Mouse (Mus musculus) right cerebral cortex, postnatal 25 days (tissue): ENCODE measurements around the gene Gimap7.
"Not testable (repeated sequence)": the region's sequence is repeated elsewhere in the genome, so short reads cannot be mapped to it uniquely, and the experiment has no call there.

ENCODE experiments used
- DNase-seq: peaks from one replicate; pipeline ENCODE4 v3.0.0; 2022

Gimap7 gene

DNA sequence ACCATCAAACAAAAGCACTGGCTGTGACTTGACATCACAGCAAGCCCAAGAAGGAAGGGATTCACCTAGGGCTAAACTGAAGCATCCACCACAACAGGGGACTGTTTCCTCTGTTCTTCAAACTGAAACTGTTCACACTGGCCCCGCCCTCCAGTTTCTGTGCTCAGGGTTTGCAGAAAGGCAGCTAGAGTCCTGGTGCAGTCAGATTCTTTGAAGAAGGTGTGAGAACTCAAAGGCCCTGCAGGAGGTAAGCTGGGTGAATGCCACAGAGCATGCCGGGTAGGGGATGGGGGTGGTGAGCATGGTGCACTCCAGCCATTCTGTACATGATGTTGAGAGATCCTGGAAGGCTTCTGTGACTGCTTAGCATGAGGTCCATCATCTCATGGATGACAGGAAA is at the start of gene Gimap7, which contains the start of gene Gm28053:
Gene Gimap7 (plus strand): TSS at position 167 of the 400 bp plus-strand sequence.
Gene Gm28053 (plus strand): TSS at position 153 of the 400 bp plus-strand sequence.
- no peak for DNase-seq

DNA sequence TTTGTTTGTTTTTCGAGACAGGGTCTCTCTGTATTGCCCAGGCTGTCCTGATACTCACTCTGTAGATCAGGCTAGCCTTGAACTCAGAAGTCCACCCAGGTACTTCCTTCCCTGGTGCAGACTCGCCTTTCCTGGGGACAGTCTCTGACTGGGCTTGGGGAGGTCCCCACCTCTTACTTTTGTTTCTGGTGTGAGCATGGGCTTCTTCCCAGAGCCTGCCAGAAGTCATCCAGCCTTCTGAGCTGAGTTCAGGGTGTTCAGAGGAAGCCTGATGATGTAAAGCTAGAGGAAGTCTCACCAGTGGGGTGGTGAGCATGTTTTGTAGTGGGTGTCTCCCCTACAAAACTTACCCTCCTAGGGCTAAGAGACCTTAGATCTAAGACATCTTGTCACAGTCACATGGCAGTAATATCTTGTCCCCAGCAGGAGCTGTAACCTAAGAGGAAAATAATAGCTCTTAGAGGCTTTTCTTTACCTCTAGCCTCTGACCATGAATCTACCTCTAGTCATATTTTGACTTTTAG is 48.9 kb upstream of the Gimap7 start:
- DNase-seq, result no peak

DNA sequence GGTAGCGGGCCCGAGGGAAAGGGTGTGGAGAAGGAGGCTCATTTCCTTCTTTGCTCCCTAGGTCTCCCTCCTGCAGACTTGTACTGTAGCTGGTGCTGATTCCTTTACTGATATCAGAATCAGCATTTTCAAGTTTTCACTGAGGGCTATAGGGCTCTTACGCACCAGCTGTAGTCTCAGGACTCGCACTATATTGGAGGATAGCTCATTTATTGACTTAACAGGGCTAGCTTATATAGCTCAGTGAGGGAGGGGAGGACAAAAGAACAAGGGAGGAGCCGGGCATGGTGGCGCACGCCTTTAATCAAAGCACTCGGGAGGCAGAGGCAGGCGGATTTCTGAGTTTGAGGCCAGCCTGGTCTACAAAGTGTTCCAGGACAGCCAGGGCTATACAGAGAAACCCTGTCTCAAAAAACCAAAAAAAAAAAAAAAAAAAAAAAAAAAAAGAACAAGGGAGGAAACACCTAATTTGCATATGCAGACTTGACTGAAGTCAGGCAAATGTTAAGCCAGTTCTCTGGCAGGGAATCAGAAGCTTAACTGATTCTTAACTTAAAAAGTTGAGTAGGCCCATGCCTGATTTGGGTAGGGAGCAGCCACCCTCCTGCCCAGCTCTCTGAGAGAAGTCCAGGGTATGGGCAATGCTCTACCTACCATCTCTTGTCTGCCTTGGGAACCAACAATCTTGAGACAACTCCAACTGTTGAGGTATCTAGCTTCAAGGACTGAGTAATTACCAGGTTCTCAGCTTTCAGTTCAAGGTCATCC is 43.9 kb upstream of the Gimap7 start:
- no peak for DNase-seq

DNA sequence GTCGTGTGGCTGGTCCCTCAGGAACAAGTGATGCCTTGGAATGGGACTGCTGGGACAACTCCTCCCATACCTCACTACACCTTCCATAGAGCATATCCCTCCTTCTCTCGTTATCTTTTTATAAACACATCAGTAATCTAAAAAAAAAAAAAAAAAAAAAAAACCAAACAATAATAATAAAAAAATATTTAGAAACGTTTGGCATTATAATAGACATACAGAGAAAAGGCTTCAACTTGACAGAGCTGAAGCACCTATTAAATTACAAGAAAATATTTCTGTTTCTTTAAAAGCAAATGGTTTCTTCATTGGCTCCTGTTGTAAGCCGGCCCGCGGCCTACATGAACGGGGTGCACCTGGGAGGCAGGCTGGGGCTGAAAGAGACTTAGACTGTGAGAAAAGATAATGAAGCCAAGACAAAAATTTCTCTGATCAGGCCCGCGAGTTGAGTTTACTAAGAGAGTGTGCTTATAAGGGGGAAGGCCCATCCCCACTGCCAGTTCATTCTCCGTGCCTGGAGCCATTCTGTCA is 43.0 kb upstream of the Gimap7 start:
- DNase-seq, result no peak

DNA sequence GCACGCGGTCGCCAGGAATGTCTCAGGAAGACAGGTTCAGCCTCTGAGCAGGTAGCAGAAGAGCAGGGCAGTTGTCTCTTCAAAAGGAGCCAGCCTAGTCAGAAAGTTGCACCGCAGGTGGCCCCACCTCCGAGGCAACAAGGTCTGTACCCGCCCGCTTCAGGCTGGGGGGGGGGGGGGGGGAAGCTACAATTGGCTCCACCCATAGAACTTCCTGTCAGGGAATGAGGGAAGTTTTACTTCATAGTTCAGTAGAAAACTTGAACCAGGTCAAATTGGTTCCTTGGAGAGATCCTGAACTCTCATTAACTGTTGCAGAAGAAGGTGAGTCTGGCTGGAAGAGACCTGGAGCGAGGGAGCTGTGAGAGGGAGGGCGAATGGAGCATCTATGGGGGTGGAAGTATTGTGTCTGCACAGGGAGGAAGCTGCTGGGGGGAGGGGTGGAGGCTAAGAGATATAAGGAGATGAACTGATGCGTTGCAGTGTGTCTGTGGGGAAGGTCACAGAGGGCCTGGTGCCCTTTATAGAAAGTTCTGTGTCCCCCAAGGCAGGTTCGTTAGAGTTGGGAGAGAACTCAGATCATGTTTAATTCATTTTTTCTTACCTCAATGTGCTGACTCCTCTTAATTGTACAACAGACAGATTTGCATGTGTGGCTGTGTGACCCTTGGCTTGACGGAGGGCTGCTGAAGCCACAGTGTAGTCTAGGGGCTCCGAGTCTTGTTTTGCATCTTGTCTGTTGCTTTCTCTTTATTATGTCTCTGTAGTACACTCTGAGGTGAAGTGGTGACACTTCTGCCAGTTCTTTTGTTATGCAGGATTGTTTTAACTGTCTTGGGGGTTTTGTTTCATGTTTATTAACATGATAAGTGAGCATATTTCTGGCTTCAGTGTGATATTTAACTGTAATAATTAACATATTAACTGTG is 42.2 kb upstream of the Gimap7 start, which contains the start of gene Gimap9:
Gene Gimap9 (plus strand): TSS at position 199 of the 929 bp plus-strand sequence.
- no peak for DNase-seq

DNA sequence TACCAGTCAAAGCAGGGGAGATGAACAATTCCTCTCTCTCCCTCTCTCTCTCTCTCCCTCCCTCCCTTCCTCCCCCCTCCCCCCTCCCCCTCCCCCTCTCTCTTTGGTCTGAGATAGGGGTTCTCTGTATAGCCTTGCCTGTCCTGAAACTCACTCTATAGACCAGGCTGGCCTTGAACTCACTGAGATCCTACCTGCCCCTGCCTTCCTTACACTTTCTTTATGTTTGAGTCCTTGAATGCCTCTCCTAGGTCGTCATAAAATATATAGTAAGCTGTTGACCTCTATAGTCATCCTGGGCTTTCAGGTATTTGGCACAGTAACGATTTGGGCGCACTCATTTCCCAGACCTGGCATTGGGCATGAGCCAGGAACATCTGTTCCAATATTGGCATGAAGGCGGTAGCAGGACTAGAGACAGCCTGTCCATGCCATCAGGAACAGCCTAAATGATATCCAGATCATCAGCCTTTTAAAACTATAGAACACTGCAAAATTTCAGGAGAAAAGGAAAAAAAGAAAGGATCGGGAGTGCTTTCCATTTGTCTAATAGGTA is 41.5 kb upstream of the Gimap7 start:
- no peak for DNase-seq

DNA sequence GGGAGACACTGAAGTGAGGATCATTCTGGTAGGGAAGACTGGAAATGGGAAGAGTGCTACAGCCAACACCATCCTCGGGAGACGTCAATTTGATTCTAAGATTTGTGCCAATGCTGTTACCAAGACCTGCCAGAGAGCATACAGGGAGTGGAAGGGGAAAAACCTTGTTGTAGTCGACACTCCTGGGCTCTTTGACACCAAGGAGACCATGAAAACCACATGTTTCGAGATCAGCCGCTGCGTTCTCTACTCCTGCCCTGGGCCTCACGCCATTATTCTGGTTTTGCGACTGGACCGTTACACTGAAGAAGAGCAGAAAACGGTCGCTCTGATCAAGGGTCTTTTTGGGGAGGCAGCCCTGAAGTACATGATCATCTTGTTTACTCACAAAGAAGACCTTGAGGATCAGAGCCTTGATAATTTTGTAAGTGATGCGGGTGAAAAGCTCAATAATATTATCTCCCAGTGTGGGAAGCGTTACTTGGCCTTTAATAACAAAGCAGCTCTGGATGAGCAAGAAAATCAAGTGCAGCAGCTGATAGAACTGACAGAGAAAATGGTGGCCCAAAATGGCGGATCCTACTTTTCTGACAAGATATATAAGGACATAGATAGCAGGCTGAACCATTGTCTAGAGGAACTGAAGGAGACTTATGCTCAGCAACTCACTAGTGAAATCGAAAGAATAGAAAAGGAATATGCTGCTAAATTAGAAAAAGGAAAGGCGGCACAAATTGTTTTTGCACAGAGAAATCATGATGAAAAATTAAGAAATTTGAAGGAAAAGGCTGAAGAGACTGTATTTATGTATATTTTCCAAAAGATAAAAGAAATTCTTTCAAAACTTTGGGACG is 40.7 kb upstream of the Gimap7 start:
- no peak for DNase-seq

DNA sequence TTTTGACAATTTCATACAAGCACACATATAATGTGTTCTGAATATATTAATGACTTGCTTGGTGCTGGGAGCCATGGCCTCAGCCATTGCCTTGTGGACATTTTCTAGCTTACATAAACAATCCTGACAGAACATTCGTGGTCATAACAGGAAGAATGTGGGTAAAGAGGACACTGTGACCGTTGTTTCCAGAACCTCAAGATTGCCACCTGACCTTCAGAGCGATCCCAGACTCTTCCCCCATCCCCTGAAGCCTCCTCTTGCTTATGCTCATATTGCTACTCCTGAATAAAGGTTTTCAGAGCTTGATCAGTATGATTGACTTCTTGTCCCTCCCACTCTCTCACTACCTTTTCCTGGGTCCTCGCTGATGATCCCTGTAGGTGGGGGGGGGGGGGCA is 40.0 kb upstream of the Gimap7 start:
- no peak for DNase-seq

DNA sequence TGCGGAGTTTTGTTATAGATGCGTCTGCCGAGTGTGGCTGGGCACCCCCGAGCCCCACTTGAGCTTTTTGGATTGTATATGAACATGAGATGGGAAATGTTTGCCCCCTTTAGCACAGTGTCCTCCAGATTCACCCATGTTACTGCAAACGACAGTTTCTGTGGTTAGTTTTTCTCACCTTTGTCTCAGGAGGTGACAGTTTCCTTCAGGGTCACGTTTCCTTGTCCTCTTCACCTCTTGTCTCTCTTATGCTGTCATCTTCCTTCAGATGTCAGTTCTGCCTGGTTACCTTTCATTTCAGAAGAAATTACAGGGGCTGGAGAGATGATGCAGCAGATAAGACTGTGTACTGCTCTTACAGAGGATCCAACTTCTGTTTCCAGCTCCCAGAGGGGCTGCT is 38.7 kb upstream of the Gimap7 start:
- no peak for DNase-seq

DNA sequence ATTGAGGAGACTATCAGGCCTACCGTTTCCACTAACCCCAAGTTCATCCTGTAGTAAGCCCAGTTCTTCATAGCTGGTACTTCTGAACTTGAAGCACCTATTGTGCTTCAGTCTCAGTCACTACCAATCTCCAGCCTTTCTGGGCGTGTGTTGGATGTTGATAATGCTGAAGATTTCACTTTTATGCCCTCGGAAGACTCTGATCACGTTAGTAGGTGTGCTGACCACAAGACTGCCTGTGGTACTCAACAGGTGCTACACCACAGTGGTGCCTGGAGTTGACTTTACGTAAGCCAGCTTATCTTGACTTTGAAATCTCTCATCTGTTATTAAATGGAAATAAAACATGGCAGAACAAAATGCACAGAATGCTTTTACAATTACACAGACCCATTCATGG is 38.0 kb upstream of the Gimap7 start:
- no peak for DNase-seq

DNA sequence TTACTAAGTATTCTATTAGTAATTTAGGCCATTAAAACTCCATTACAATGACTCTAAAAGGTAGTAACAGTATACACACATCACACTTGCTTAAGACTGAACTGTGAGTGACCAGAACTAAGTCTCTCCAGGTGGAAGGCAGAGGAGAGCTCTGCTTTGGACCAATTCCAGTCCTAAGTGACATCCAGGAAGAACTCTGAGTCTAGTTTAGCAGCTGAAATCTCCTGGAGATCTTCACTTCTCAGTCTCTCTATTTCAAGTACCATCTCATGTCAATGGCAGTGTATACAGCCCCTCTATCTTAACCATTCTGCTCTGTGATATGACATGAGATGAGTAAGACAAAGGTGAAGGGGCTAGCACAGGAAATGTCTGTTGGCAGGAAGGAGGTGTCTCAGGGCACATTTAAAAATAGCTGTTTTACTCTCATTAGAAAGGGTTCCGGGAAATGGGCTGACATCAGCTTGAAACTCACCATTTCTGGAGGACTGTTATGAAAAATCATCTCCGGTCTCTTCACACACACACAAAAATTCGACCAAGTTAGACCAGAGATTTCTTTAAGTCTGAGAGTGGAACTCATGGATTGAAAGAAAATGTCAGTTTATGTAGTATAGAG is 36.8 kb upstream of the Gimap7 start:
- no peak for DNase-seq

DNA sequence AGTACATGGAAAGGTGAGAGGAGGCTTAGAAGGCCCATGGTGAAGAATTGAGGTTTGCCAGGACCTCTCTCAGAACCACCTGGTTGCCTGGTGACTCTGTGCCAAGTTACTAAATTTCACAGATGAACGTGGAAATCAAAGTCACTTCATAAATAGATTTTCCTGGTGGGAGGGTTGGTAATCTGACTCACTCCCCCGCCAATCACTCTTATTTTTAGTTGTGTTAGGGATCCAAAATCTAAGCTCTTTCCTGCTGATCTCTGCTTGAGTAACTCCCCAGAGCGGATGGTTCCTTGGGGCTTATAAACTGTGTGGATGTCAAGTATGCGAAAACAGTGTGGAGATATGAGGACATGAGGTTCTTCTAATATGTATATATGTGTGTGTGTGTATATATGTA is 36.1 kb upstream of the Gimap7 start:
- DNase-seq, result no peak

DNA sequence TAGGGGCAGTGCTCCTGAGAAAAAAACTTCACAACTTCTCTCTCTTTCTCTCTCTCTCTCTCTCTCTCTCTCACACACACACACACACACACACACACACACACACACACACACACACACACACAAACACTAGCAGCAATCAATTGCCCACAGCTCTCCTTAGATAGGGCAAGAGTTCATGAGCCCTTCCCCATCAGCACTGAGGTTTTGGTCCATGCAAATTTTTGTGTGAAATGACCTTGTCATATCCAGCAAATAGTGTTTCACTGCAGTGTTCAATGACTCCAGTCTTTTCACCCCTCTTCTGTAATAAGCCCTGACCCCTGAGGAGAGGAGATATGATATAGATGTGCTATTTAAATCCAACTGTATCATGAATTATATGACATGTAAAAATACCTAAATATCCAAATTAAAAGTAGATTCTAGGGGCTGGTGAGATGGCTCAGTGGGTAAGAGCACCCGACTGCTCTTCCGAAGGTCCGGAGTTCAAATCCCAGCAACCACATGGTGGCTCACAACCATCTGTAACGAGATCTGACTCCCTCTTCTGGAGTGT is 35.1 kb upstream of the Gimap7 start:
- DNase-seq, result not testable (repeated sequence)

DNA sequence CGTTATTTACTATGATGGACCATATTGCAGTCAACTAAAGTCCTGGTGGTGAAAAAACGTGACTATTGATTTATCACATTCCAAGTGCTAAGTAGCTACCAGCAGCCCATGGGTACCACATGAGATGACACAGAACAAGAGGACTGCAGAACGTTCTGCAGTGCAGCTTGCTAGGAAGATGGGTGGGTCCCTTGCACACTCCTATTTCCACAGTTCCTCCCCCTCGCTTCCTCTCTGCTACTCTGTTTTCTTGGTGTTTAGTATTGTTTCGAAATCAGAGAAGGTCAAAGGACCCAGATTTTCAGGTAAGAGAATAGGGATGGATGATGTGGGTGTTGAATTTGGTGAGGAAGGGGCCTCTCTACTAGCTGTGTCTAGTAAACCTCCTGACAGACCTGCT is 34.1 kb upstream of the Gimap7 start, which contains the start of gene Gimap4:
Gene Gimap4 (plus strand): TSS at position 231 of the 400 bp plus-strand sequence.
- no peak for DNase-seq

DNA sequence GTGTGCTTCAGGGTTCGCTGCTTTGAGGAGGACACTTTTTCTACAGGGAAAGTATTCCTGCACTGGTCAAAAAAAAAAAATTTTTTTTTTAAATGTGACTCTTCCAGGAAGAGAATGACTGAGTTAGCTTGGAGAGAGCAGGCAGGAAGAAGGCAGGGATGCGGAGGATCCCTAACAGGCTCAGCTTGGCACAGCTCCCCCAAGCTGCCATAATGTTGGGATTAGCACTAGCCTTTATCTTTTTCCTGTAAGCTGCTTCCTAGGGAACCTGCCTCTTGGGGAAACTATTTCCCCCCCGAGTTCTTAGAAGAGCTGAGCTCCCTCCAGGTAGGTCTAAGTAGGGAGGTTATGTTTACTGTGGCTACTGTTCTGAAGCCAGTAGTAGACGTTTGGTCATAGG is 33.6 kb upstream of the Gimap7 start:
- DNase-seq, result no peak

DNA sequence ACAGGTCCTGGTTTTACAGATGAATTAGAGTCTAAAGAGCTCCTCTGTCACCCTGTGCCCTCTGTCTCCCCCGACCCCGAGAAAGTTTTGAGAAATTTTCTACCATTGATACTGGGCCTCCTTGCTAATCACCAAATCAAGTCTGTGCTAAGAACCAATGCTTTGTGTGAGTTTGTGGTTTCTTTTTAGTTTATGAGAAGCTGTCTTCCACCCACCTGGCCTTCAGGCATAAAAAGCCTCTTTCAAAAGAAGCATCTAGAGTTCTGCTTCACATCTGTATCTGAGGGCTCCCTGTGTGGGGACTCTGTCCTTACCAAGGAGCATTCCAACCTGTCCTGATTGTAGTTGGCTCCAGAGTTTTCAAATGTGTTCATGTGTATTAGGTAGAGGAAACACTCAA is 33.2 kb upstream of the Gimap7 start:
- no peak for DNase-seq

DNA sequence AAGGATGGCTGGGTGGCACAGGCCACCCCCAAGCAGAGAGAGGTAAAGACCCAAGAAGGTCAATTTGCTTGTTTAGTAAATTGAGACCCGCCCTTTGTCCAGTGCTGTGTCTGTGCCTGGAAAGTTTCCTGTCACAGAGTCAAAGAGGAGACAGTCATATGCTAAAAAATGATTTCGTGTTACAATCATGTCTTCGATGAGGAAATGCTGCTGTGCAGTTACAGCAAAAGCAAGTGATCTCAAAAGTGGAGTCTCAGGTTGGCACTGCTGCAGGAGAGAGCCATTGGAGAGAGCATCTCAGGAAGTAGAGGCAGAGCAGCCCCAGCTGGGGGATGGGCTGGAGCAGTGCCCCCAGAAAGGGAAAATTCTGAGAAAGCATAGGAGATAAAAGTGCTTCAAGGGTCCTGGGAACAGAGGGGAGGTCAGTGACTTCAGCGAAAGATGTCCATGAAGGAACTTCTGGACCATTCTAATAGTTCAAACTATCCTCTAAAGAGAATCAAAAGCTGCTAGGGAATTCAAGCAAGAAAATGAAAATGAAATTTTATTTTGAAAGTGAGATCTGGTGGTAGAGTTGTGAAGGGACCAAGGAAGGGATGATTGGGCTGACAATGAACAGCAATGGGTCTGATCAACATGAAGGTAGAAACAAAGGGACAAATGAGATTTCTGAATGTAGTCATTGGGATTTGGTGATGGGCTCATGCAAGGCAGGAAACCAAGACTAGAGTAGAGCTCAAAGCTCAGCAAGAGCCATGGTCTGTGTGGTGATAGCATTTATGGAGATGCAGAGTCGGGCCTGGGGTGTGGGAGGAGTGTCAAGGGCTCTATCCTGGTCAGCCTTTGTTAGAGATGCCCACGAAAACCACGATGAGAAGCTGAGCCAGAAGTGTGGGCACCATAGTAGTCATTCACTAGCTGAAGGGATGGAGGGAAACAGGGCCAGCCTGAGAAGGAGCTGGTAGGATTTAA is 32.4 kb upstream of the Gimap7 start:
- no peak for DNase-seq

DNA sequence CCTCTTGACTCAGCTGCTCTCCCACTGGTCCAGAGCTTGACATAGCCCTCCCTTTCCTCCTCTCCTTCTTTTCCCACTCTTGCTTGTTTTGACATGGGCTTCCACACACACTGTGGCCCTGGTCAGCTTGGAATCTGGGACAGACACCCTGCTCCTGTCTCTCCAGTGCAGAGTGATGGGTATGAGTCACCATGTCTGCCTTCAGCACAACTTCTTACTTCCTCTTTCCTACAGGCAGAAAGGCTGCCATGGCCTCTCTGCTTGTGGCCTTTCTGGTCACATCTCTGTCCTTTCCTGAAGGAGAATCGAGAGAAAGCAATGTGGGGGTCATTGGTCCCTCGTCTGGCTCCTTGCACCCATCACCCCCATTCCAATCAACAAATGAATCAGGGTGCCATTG is 31.3 kb upstream of the Gimap7 start:
- no peak for DNase-seq

DNA sequence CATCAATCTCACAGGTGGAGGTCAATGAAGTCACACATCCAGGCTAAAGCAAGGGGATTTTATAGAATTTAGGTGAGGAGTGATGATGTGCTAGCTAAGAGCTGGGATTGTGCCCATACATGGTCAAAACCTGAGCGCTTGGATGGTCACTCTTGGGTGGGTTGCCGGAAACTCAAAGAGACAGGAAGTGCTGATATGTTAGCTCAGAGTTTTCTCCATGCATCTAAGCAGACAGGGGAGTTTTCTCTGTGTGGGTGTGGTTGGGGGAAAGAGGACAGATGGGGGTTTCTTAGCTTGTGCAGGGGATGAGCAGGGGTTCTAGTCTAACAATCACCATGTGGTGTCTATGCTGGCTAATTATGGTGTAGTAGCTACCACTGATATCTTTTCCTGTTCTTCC is 29.1 kb upstream of the Gimap7 start:
- DNase-seq, result no peak

DNA sequence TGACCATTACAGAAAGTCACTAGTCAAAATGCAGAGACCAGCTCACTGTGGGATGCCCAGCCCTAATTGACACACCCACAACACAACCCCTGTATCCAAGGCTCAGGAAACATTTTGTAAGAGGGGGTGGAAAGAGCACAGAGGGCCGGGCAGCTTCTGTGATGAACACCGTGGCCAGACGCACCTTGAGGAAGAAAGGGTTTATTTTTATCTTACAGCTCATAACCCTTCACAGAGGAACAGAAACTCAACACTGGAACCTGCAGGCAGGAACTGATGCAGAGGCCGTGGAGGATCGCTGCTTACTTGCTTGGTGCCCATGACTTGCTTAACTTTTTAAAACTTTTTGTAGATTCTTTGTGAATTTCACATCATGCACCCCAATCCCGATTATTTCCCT is 25.5 kb upstream of the Gimap7 start:
- no peak for DNase-seq
